Mouse (Mus musculus) bone marrow macrophage, adult 2 months (primary cell): ENCODE results near the gene Gdnf. TPM values are rescaled to one million over a fixed set of nuclear protein-coding genes. Genes with fewer than 3 reads are reported as not detected.
A peak's percentile ranks its signal among the peaks of the same experiment; 100 is the strongest.

ENCODE experiments used
- H3K27ac ChIP-seq: 2 replicates; pipeline ENCODE4 v1.5.1; 2012; ENCODE audit warnings: low read depth, low read length; ENCODE audit not compliant: insufficient read depth
- H3K4me1 ChIP-seq: 2 replicates; pipeline ENCODE4 v1.6.1; 2012; ENCODE audit warnings: low read length; ENCODE audit not compliant: control insufficient read depth, insufficient read depth
- H3K4me3 ChIP-seq: 2 replicates; pipeline ENCODE4 v1.5.1; 2012; ENCODE audit warnings: mild to moderate bottlenecking, low read length, moderate library complexity; ENCODE audit not compliant: insufficient read depth
- CTCF ChIP-seq: IDR thresholded peaks from 2 replicates; pipeline ENCODE4 v1.5.1; 2012; ENCODE audit warnings: low read depth, mild to moderate bottlenecking, low read length, moderate library complexity
- POLR2A ChIP-seq: IDR thresholded peaks from 2 replicates; pipeline ENCODE4 v1.6.1; 2012; ENCODE audit warnings: mild to moderate bottlenecking, low read depth, low read length, borderline replicate concordance
- polyA plus RNA-seq: library from polyadenylated mRNA; stranded (reverse); fragments of >200 nt; gene quantifications from 2 replicates; pipeline ENCODE4 v1.2.4, GENCODE M21; 2012; ENCODE audit not compliant: missing spikeins, insufficient read depth, insufficient read length

Gdnf gene
- polyA plus RNA-seq, 1 experiment = not detected

DNA sequence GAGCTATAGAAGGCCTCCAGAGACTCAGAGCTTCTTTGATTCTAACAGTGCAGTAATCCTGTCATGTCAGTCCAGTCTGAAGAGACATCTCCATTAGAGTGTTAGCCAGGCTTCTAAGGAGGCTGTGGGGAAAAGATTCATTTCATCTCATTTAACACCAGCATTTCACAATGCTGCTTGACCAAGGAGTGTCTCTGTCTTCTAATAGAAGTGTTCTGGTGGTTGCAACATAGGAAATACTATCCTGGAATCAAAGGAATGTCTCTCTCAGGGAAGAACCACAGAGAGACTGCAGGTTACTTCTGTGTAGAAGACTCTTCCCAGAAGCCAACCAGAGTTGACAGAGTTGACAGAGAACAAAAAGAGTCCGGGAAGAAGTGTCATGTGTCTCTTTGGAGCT, 31.0 kb downstream of the Gdnf start:
- Histone ChIP-seq H3K4me3 (no peak overlapping the region), H3K4me1 (peaks cover 20% of the 10 kb centered on the region), H3K27ac (no peak overlapping the region)
- TF ChIP-seq POLR2A (no peak), CTCF (no peak)

- TF ChIP-seq CTCF (no peak), POLR2A (no peak)
- no peak overlapping the region for H3K4me3 ChIP-seq
- H3K27ac ChIP-seq = no peak overlapping the region
- H3K4me1 ChIP-seq = peaks cover 20% of the 10 kb centered on the region
These were observed 31.8 kb downstream of the Gdnf start for GRCm38 (mm10) chr15:7842398-7842797.

DNA sequence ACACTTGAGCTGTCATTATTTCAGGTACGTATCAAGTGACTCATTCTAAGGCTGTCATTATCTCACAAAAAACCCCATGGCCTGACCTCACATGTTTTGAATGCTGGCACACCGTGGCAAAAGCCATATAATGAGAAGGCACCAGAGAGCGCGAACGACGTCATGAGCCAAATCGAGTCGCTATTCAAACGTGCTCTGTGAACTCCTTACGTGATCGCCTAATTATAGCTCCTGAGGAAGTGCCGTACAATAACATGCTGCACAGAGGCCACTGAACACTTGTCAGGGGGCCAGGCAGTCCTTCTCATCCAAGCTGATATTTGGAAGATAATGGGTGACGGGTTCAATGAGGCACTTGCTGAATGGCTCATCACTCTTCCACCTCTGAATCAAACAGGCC, 46.8 kb downstream of the Gdnf start:
- H3K27ac ChIP-seq = no peak overlapping the region
- peaks cover 8% of the 10 kb centered on the region for H3K4me1 ChIP-seq
- TF ChIP-seq POLR2A (no peak), CTCF (no peak)
- no peak overlapping the region for H3K4me3 ChIP-seq

DNA sequence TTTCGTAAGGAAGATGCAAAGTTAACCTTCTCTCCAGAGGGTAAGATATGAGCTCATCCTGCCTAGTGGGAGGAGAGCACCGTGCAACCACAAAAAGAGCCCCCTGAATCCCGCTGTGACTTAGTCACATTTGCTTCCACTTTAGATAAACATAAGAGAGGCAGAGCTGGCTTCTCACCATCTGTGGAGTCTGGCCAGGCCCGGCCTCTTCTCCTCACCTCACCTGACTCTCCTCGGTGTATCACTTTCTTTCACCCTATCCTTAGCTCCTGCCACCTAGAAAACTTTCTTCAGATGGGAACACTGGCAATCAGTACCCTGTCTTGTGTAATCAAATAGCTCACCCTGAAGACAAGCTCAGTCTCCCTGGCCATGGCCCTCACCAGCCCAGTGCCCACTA, 48.2 kb downstream of the Gdnf start:
- TF ChIP-seq CTCF (no peak), POLR2A (no peak)
- Histone ChIP-seq H3K27ac (no peak overlapping the region), H3K4me1 (peaks cover 20% of the 10 kb centered on the region), H3K4me3 (no peak overlapping the region)

- no peak for TF ChIP-seq CTCF
- TF ChIP-seq POLR2A = no peak
- H3K4me1 ChIP-seq = peaks cover 29% of the 10 kb centered on the region
- no peak overlapping the region for H3K27ac ChIP-seq
These were observed 52.2 kb downstream of the Gdnf start for GRCm38 (mm10) chr15:7862890-7863289.

GRCm38 (mm10) chr15:7863328-7863727, 52.7 kb downstream of the Gdnf start:
- TF ChIP-seq CTCF (no peak), POLR2A (no peak)
- Histone ChIP-seq H3K27ac (peak overlapping the region; percentile 26; the same call in 1 of the 2 replicates), H3K4me1 (peaks cover 28% of the 10 kb centered on the region), H3K4me3 (no peak overlapping the region)

More at GRCm38 (mm10) chr15:7862890-7863289, 52.2 kb downstream of the Gdnf start:
- H3K4me3 ChIP-seq = no peak overlapping the region

DNA sequence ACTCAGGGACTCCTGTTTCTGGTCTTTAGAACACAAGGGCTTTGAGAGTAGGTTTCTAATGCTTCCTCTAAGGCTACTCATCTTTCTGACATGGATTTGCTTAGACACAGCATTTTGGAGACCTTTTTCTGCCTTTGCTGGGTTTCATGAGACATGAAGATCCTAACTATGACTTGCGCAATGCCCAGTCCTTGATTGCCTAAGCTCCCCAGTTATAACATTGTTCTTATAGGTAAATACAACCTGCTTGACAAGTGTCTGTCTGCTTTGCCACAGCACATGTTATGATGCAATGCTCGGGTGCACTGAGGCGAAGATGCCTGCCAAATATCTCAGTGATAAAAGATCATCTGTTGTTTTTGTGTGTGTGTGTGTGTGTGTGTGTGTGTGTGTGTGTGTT, 54.7 kb downstream of the Gdnf start:
- no peak for TF ChIP-seq CTCF
- no peak for TF ChIP-seq POLR2A
- Histone ChIP-seq H3K27ac (no peak overlapping the region), H3K4me3 (no peak overlapping the region), H3K4me1 (peaks cover 28% of the 10 kb centered on the region)

- TF ChIP-seq POLR2A = no peak
- Histone ChIP-seq H3K27ac (no peak overlapping the region), H3K4me1 (peaks cover 18% of the 10 kb centered on the region), H3K4me3 (no peak overlapping the region)
These were observed 61.8 kb downstream of the Gdnf start for GRCm38 (mm10) chr15:7872473-7872872.

- Histone ChIP-seq H3K27ac (peak overlapping the region; percentile 84), H3K4me3 (no peak overlapping the region), H3K4me1 (peaks cover 32% of the 10 kb centered on the region)
- TF ChIP-seq POLR2A = no peak
These were observed 65.2 kb downstream of the Gdnf start for GRCm38 (mm10) chr15:7875879-7876278.

GRCm38 (mm10) chr15:7877560-7878467, 67.2 kb downstream of the Gdnf start:
- Histone ChIP-seq H3K4me1 (peaks cover 32% of the 10 kb centered on the region), H3K4me3 (0 out of 2 replicates have a peak overlapping the region, but pooled peaks have one; percentile 0), H3K27ac (peak overlapping the region; percentile 84)
- TF ChIP-seq POLR2A (no peak), CTCF (no peak)
